Mouse (Mus musculus): ENCODE results near the gene Gcc2.

- no peak for TF ChIP-seq CTCF (IDR thresholded peaks at IDR 0.05; ENCODE audit: extremely low read depth, insufficient read depth, insufficient read length, insufficient replicate concordance)
- peak; percentile 89 for TF ChIP-seq POLR2A (IDR thresholded peaks at IDR 0.05; ENCODE audit: low read depth, low read length)
These were observed at the start of gene Gcc2 for GRCm38 (mm10) chr10:58255213-58255892.
